Mouse (Mus musculus): ENCODE measurements around the gene Hist2h2aa1.
"Not testable (repeated sequence)": the region's sequence is repeated elsewhere in the genome, so short reads cannot be mapped to it uniquely, and the experiment has no call there.

The Hist2h2aa1 gene

DNA sequence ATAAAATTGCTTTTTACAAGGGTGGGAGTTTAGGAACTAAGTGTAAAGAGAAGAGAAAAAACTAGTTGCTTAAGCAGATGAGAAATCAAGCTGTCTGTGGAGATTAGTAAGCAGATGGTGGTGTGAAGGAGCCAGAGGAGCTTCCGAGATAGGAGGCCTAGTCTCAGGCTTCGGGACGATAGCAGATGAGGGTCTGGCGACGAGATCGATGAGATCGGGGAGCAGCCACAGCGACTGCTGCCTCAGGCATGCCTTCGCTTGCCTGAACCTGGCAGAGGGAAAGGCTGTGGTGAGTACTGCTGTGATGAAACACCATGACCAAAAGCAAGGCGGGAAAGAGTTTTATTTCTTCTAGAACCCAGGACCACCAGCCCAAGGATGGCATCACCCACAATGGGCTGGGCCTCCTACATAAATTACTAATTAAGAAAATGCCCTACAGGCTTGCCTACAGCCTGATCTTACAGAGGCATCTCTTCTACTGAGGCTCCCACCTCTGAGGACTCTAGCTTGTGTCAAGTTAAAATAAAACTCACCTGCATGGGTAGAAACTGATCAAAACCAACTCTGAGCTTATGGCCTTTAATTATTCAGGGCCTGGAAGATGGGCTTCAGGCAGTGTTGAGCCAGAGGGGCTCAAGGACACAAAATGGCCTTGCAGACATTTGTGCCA lies 9.5 kb downstream of the Hist2h2aa1 start:
- DNase-seq: no peak

DNA sequence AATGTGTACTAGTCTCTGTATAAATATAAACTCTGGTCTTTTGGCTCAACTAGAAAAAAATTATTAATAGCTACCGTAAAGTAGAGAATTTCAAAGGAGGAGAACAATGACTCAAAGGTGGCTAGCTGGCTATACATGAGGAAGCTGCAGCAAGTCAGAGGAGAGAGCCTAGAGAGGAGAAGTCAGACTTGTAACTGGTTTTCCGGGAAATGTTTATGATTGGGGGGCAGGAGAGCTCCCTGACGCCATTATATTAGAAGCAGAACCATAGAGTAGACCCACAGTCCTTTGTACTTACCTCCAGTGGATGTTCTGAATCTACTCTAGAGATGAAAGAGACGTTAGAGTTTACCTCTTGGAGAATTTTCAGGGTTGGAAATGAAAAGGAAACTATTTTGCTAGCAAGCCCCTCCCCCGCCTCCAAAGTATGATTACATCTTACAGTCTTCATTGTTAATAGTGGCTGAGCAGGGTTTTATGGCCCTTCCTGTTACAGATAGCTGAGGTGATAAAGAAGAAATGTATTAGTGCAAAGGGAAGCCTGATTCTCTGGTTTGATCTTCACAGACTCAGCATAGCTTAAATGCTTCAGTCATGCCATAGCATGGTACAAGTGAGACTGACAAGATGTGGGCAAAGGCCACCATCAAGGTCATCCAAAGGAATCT lies 10.8 kb downstream of the Hist2h2aa1 start:
- no peak for DNase-seq

DNA sequence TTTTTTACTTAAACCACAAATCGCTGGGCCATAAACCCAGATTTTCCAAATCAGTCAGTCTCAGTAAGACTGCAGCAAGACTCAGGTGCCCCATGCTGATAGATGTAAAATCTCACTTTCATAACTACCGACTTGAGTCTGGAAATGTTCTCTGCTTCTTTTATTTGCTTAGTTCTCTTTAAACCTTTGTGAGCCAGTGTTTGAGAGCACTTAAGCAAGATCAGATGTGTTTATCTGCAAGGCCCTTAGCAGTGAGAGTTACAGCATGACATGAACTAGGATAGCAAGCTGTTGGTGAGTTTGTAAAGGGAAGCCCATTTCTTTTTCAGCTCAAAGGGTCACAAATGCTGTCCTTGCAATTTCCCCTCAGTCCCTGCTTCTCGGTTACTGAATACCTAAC lies 11.9 kb downstream of the Hist2h2aa1 start:
- DNase-seq: no peak

DNA sequence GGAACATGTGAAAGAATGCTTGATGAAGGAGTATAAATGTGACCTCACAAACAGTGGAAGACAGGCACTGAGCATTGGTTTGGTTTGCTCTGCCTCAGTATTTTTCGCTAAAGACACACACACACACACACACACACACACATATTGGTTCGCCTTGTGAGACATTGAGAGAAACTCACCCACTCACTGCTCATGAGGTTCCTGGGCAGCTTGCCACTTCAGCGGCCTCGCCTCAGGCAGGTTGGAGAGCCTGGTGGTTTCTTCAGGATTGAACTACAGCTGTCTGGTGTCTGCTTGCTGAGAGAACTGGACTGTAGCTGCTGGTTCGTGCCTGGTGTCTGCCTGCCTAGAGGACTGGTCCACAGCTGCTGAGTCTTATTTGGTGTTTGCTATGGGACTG lies 14.9 kb downstream of the Hist2h2aa1 start:
- DNase-seq: no peak

DNA sequence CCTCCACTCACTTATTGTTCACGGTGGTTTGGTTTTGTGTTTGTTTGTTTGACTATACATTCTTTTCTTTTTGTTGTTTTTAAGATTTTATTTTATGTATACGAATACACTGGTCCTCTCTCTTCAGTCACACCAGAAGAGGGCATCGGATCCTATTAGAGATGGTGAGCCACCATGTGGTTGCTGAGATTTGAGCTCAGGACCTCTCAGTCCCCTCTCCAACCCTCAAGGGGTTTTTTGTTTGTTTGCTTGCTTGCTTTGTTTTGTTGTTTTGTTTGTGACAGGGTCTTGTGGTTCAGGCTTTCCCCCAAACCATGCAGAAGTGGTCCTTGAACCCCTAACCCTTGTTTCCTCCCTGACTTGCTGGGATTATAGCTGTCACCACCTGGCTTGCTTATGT lies 16.3 kb downstream of the Hist2h2aa1 start:
- DNase-seq: no peak

DNA sequence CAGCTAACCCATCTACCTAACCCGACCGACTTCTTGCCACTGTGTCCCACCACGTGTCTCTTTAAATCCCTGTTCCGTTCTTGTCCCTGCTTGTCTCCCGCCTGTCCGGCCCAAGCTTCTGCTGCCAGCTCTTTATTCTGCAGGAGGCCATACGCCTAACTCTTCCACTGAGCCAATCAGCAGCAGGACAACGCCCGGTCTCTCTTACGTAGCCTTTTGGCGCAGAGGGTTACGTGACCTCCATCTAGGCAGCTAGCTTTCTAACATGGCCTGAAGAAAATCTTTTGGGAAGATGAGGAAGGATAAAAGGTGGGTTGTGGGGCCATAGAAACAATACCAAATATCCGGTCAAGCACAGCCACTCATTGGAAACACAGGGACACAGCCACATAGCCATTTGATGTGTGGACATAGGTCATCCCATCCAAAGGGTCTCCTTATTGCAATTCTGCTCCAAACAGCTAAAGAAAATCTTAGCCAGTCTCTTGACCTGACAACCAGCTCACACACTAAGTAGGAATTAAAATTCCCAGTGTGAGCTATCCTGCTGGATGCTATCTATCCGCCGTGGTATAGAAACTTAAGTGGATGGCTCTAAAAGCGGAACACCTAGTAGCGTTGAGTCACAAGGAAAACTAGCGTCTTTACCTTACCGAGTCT lies 17.0 kb downstream of the Hist2h2aa1 start:
- DNase-seq: peak; percentile 86

DNA sequence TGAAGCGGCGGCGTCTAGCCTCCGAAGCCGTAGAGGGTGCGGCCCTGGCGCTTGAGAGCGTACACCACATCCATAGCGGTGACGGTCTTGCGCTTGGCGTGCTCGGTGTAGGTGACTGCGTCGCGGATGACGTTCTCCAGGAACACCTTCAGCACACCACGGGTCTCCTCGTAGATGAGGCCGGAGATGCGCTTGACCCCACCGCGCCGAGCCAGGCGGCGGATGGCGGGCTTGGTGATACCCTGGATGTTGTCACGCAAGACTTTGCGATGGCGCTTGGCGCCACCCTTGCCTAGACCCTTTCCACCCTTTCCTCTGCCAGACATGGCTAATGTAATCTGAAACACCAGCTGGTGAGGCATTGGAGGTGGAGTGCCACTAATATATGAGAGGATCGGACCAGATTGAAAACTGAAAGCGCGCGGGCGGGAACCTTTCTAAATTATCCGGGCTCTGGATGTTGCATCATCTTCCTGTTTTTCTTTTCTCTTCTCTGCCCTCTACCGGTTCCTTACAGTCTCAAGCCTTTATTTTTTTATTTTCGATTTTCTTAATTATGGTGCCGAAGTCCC lies 17.8 kb downstream of the Hist2h2aa1 start, which contains the start of gene Hist2h4:
Hist2h4 (minus strand) TSS at position 333 of the 572 bp plus-strand sequence.
- peak; percentile 95 for DNase-seq

DNA sequence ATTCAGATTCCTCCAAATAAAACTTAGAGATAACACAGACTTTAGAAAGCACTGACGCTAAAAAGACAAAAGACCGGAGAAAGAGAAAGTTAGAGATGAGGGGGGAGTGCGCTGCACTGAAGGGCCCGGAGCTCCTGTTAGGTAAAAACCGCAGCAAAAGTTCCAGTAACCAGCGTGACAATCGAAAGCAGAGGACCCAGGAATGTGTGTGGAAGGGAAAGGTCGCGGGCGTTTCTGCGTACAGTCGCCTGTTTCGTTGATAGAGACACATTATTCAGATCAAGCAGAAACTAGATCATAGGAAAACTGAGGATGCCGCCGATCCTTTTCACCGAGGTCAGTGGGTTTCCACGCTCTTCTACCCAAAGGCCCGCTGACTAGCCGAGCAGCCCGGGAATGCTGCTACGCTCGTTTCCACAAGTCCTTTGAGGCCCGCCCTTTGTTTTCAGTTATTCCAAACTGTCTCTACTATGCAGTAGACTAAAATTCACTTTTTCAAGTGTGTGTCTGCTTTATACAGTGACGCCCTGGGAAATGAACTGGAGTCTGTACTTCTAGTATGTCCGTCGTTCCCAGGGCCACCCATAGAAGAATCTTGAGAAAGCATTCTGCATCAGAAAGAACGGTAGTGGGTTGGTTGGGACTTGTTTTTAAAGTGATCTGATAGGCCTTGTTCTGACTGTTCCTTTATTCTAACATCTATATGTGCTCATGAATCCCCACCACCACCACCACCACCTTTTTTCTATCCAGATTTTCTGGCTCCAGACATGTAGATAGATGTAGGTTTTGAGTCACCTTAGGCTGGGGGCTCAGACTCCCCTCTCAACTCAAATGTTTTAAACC lies 18.5 kb downstream of the Hist2h2aa1 start:
- peak; percentile 62 for DNase-seq

DNA sequence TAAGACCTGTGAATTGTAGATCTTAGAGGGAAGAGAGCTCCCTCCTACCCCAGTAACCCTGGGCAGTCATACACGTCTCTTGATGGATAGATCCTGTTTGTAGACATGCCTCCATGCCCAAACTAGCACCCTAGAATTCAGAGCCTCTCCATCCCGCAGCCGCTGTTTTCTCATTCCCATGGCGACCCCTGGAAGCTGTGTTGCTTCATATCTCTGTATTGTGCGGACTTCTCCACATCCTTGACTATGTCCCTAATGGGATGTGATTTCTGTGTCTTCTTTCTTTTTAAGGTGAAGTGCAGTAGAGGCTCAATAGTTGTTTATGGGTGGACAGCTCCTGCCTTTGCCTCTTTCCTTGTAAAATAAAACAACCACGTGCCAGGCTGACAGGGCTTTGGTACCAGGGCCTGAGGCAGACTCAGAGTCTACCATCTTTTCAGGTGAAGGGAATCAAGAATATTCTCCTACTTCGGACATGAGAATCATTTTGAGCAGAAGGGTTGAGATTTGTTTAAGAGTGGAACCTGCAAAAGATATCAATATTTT lies 19.2 kb downstream of the Hist2h2aa1 start:
- no peak for DNase-seq

DNA sequence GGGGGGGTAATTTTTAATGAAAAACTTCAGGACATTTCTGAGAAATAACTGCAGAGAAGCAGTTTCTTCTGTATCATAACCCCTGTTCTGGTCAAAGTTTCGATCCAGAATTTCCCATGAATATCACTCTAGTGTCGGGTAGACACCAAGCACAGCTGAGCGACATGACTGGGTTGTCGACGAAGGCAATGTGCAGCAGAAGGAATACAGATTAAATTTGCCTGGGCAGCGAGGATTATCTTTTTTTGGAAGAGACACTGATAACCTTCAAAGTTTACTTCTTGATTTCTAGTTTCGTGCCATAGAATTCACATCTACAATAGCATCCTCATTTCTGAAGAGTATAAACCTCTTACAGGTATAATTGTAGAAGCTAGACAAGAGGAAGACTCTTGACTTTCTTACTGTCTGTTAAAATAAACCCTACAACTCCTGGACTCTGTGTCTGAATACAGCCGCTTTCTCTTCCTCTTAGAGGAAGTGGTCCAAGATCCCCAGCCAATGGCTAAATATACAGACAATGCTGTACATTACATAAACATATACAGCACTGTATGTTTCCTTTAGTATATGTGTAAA lies 20.9 kb downstream of the Hist2h2aa1 start:
- no peak for DNase-seq

DNA sequence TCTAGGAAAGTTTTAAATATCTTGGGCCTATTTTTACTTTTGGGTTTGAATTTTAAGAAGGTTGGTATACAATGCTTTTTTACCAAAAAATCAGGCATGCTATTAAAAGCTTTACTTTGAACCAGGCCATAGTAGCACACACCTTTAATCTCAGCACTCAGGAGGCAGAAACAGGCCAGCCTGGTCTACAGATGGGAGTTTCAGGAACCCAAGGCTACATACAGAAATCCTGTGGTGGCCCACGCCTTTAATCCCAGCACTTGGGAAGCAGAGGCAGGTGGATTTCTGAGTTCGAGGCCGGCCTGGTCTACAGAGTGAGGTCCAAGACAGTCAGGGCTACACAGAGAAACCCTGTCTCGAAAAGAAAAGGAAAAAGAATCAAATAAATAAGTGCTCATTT lies 22.2 kb downstream of the Hist2h2aa1 start:
- DNase-seq: no peak

DNA sequence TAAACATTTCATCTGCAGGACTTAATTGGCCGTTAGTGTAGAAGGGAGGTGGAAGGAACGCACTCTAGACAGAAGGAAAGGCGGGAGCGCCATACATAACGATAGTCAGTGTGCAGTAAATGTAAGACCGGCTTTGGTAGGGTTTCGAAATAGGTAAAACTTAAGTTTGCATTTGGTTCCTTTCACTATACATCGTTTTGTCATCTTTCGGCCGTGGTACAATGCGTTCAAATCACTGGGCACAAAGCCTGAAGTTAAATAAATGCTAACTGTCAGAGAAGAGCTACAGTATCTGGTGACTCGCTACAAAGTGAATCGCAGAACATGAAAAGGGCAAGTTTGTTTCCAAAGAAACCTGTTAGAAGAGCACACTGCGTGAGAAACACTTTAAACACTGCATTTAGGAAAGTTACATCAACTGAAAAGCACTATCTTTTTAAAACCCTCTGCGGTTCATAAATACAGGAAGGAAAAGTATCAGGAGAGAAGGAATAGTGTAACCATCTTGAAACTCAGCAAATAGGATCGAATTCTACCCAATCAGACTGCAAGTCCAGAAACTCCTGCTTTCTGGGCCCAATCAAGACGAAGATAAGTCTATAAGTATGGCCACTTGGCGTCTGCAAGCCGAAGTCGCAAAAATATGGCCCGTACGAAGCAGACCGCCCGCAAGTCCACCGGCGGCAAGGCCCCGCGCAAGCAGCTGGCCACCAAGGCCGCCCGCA lies 22.9 kb downstream of the Hist2h2aa1 start, which contains the start of gene Hist2h3b:
Hist2h3b (plus strand) TSS at position 604 of the 725 bp plus-strand sequence.
- peak; percentile 86 for DNase-seq

DNA sequence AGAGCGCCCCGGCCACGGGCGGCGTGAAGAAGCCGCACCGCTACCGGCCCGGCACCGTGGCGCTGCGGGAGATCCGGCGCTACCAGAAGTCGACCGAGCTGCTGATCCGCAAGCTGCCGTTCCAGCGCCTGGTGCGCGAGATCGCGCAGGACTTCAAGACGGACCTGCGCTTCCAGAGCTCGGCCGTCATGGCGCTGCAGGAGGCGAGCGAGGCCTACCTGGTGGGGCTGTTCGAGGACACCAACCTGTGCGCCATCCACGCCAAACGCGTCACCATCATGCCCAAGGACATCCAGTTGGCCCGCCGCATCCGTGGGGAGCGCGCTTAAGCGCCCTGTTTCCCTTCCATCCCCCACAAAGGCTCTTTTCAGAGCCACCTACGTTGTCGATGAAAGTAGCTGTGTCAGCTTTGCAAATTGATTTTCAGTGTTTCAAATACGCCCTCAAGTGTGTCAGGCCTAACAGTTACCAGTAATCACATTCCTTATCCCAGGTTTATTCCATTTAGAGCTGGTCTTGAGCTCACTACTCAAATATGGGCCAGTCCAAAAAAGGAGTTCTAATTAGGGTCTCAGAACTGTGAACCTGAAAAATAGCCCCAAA lies 23.6 kb downstream of the Hist2h2aa1 start:
- DNase-seq: not testable (repeated sequence)

DNA sequence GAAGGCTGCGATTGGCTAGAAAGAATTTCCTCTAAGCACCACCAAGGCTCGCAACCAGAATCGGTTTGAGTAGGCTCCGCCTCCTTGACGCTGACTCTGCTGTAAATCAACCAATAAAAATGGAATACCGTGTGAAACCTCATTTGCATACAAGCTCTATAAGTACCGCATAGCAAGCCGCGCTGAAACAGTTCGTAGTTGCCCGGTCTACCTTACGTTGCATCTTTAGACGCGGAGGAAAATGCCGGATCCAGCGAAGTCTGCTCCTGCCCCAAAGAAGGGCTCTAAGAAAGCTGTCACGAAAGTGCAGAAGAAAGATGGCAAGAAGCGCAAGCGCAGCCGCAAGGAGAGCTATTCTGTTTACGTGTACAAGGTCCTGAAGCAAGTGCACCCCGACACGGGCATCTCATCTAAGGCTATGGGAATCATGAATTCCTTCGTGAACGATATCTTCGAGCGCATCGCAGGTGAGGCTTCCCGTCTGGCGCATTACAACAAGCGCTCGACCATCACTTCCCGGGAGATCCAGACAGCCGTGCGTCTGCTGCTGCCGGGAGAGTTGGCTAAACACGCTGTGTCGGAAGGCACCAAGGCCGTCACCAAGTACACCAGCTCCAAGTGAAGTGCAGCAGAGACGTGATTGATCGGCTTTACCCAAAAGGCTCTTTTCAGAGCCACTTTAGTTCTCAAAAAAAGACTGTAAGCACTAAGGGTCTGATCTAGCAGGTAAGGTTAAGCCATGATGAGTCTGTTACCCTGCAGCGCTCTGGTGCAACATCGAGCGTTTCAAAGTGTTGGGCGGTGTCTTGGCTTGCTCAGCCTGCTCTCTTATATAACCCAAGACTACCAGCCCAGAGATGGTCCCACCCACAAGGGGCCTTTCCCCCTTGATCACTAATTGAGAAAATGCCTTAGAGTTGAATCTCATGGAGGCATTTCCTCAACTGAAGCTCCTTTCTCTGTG lies 24.5 kb downstream of the Hist2h2aa1 start, which contains the start of gene Hist2h2bb:
Hist2h2bb (plus strand) TSS at position 242 of the 964 bp plus-strand sequence.
- peak; percentile 93 for DNase-seq

DNA sequence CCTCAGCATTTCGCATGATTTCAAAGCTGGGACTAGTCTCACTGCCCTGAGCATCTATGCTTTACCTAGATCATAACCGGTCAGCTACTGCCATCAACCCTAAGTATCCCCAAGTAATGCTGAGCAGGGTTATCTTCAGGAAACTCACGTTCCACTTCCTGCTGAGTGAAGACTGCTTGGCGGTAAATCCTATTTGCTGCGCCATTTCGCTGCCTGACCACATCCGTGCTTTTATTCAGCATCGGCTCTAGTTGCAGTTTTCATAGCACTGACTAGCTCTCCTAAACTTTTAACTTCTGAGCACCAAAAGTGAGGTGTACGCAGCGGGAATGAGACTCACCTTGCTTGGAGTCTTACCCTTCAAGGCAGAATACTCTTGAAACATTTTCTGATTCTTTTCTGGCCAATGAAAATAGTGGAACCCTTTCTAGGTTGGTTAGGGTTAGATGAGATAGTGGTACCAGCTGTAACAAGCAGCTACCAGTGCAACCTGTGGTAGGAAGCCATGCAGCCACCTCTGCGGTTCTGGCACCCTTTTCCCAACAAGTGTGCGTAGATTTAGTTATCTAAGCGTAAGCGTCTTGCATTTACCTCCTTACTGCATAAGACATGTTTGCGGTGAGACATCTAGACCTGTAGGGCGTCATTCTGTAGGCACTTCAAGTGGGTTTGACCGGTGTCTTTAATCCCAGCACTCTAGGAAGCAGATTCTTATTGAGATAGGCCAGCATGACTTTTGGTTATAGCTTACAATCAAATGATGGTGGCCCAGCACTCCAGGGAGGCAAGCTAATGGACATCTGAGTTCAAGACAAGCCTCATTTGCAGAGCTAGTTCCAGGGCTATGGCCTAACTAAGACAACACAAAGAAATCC lies 28.5 kb downstream of the Hist2h2aa1 start:
- no peak for DNase-seq

DNA sequence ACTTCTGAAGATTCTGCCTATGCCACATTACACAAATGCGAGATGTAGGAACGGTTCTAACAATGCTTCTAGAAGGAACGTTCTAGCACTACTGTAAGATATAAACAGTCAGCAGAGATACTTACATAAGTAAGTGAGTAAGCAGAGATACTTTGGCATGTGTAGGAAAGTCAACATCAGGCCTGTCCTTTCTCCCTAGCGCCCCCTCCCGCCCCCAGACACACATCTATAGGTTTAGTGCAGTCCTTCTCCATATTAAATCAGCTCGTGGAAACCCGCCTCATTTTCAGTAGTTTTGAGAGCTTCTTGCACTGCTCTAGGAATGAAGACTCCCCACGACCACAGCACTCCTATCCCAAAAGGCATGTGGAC lies 32.1 kb downstream of the Hist2h2aa1 start:
- peak; percentile 62 for DNase-seq

DNA sequence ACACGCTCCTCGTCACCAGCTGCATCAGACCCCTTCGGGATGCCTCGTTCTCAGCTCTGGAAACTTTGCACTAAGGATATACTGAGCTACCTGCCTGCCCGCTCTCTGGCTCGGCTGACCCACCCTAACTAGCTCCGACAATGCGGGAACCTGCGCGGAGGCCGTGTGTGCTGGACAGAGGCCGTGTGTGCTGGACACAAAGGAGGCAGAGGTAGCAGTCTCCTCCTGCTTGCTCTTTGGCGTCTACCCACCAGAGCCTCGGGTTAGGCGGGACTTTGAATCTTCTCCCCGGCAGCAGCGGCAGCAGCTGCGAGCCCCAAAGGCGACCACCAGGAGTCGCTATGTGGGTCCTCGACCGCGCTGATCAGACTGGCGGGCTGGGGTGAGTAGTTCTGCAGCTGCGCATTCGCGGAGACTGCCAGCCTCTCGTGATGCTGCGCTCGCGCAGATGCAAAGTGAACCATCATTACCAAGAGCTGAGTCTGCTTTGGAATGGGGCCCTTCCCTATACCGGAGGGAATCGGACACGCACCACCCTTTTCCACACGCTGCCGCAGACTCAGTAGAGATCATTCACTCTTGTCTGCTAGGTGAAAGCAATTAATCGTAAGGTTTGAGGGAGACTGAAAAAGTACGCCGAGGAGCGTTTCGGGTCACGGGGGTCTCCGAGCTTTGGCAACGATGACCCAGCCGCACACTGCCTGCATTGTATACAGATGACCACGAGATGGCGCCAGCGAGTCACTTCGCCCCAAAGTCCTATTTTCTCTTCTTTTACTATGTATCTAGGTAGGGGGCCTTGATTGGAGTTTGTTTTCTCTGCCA lies 32.7 kb downstream of the Hist2h2aa1 start:
- peak; percentile 95 for DNase-seq
